Mouse (Mus musculus) embryonic facial prominence, embryonic 14.5 days (tissue): Measurements from ENCODE around the gene Slc2a13. TPM values are rescaled to one million over a fixed set of nuclear protein-coding genes. Genes with fewer than 3 reads are reported as not detected.

Experiments used
- ATAC-seq: fragments of 200-750 bp; cut with Nextera tagmentation; 2 replicates; pipeline ENCODE4 v1.8.0; 2017; ENCODE audit warnings: low read depth, moderate number of reproducible peaks, moderate TSS enrichment
- DNase-seq: peaks from one replicate; pipeline ENCODE4 v3.0.0-alpha.2; 2015; ENCODE audit warnings: low spot score
- H3K27ac ChIP-seq: fragments of 300-500 bp; sonication (generic); replicated peaks from 2 replicates; pipeline ENCODE4 v1.5.1; 2014; ENCODE audit warnings: low read depth, mild to moderate bottlenecking, low read length, moderate library complexity
- H3K27me3 ChIP-seq: fragments of 300-500 bp; sonication (generic); replicated peaks from 2 replicates; pipeline ENCODE4 v1.6.1; 2014; ENCODE audit warnings: low read length; ENCODE audit not compliant: control insufficient read depth, insufficient read depth
- H3K36me3 ChIP-seq: fragments of 300-500 bp; sonication (generic); 2 replicates; pipeline ENCODE4 v1.6.1; 2014; ENCODE audit warnings: low read length, mixed read lengths; ENCODE audit not compliant: control insufficient read depth, insufficient read depth
- H3K4me1 ChIP-seq: fragments of 300-500 bp; sonication (generic); 2 replicates; pipeline ENCODE4 v1.6.1; 2014; ENCODE audit warnings: antibody characterized with exemption, low read length; ENCODE audit not compliant: control insufficient read depth, insufficient read depth
- H3K4me2 ChIP-seq: fragments of 300-500 bp; sonication (generic); 2 replicates; pipeline ENCODE4 v1.6.1; 2014; ENCODE audit warnings: low read depth, mild to moderate bottlenecking, low read length, moderate library complexity, mixed read lengths
- H3K4me3 ChIP-seq: fragments of 300-500 bp; sonication (generic); 2 replicates; pipeline ENCODE4 v1.5.1; 2014; ENCODE audit warnings: low read depth, mild to moderate bottlenecking, low read length
- H3K9ac ChIP-seq: fragments of 300-500 bp; sonication (generic); 2 replicates; pipeline ENCODE4 v1.6.1; 2014; ENCODE audit warnings: low read depth, mild to moderate bottlenecking, low read length, moderate library complexity, mixed read lengths
- H3K9me3 ChIP-seq: fragments of 300-500 bp; sonication (generic); 2 replicates; pipeline ENCODE4 v1.6.1; 2016; ENCODE audit warnings: low read length; ENCODE audit not compliant: control insufficient read depth
- WGBS: fragments of 180-500 bp; shearing (Covaris S2); extraction: QIAGEN DNeasy Blood & Tissue Kit; methylation state at CpG from one replicate; pipeline ENCODE4 v1.1.7; 2014; 5-methylcytosine and 5-hydroxymethylcytosine counted together
- polyA plus RNA-seq: library from polyadenylated mRNA; unstranded; fragments of >200 nt; fragmentation: Nextera tagmentation; extraction: Ambion mirVana; gene quantifications from 2 replicates; pipeline ENCODE4 v1.2.1, GENCODE M21; 2014

The Slc2a13 gene
- polyA plus RNA-seq, 1 experiment from 2014 or later, result 3.9 TPM

- H3K4me2 ChIP-seq, result no peak overlapping the region
- no peak overlapping the region for H3K27ac ChIP-seq
- no peaks in the 10 kb centered on the region for H3K4me1 ChIP-seq
- DNase-seq (no peak), ATAC-seq (no peak)
- H3K27me3 ChIP-seq, result no peaks in the 10 kb centered on the region
- no peak overlapping the region for H3K9ac ChIP-seq
- no peaks in the 10 kb centered on the region for H3K9me3 ChIP-seq
- 71% methylated on average over 7 of the region's 7 CpGs for WGBS
- H3K36me3 ChIP-seq, result no peaks in the 10 kb centered on the region
- H3K4me3 ChIP-seq, result no peak overlapping the region
Observed at GRCm38 (mm10) chr15:91351006-91351405, 222.1 kb downstream of the Slc2a13 start.

GRCm38 (mm10) chr15:91338350-91338749 lies 234.7 kb downstream of the Slc2a13 start:
- no peak overlapping the region for H3K4me2 ChIP-seq
- H3K9ac ChIP-seq, result no peak overlapping the region
- no peaks in the 10 kb centered on the region for H3K4me1 ChIP-seq
- H3K4me3 ChIP-seq, result no peak overlapping the region
- H3K27me3 ChIP-seq, result no peaks in the 10 kb centered on the region
- 95% methylated on average over 1 of the region's 1 CpGs for WGBS
- H3K9me3 ChIP-seq, result no peaks in the 10 kb centered on the region
- ATAC-seq, result no peak
- no peak for DNase-seq
- no peaks in the 10 kb centered on the region for H3K36me3 ChIP-seq
- no peak overlapping the region for H3K27ac ChIP-seq

- Histone ChIP-seq H3K4me2 (no peak overlapping the region), H3K9me3 (peaks cover 4% of the 10 kb centered on the region; the same call in 1 of the 2 replicates), H3K4me1 (no peaks in the 10 kb centered on the region), H3K4me3 (no peak overlapping the region), H3K9ac (no peak overlapping the region), H3K27ac (no peak overlapping the region), H3K27me3 (no peaks in the 10 kb centered on the region), H3K36me3 (no peaks in the 10 kb centered on the region)
- no peak for DNase-seq
- WGBS, result 83% methylated on average over 6 of the region's 6 CpGs
- ATAC-seq, result no peak
Observed at GRCm38 (mm10) chr15:91334416-91334900, 238.6 kb downstream of the Slc2a13 start.

GRCm38 (mm10) chr15:91327748-91328147 lies 245.3 kb downstream of the Slc2a13 start:
- no peak overlapping the region for H3K4me2 ChIP-seq
- no peaks in the 10 kb centered on the region for H3K27me3 ChIP-seq
- no peak overlapping the region for H3K9ac ChIP-seq
- H3K9me3 ChIP-seq, result peaks cover 4% of the 10 kb centered on the region; the same call in 1 of the 2 replicates
- DNase-seq, result no peak
- peaks cover 9% of the 10 kb centered on the region; the same call in 1 of the 2 replicates for H3K4me1 ChIP-seq
- 58% methylated on average over 3 of the region's 3 CpGs for WGBS
- ATAC-seq, result no peak
- H3K27ac ChIP-seq, result no peak overlapping the region
- no peaks in the 10 kb centered on the region for H3K36me3 ChIP-seq
- H3K4me3 ChIP-seq, result no peak overlapping the region

GRCm38 (mm10) chr15:91327023-91327422 lies 246.0 kb downstream of the Slc2a13 start:
- 75% methylated on average over 4 of the region's 4 CpGs for WGBS
- Histone ChIP-seq H3K4me1 (peaks cover 9% of the 10 kb centered on the region; the same call in 1 of the 2 replicates), H3K27me3 (no peaks in the 10 kb centered on the region), H3K27ac (no peak overlapping the region), H3K4me3 (no peak overlapping the region), H3K9me3 (no peaks in the 10 kb centered on the region), H3K9ac (no peak overlapping the region), H3K4me2 (no peak overlapping the region), H3K36me3 (no peaks in the 10 kb centered on the region)
- no peak for DNase-seq
- no peak for ATAC-seq

DNA sequence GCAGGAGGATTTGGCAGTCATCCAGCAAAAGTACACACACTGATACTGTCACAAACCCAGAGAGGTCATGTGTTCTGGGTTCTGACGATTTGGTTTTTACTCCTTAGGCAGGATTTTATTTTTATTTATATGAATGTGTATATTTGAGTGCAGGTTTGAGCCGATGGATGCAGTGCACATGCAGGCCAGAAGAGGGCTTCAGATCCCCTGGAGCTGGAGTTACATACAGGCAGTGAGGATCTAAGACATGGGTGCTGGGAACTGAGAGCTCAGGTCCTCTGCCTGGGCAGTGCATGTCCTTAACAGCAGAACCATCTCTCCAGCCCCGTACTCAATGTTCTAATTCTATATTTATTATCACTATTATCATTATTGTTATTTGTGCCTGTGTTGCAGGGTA lies 253.7 kb downstream of the Slc2a13 start:
- H3K4me3 ChIP-seq, result no peak overlapping the region
- H3K9ac ChIP-seq, result no peak overlapping the region
- no peaks in the 10 kb centered on the region for H3K9me3 ChIP-seq
- no peak overlapping the region for H3K27ac ChIP-seq
- WGBS, result 53% methylated on average over 3 of the region's 3 CpGs
- no peak overlapping the region for H3K4me2 ChIP-seq
- H3K4me1 ChIP-seq, result 0 out of 2 replicates have a peak, but pooled peaks cover 4% of the 10 kb centered on the region
- DNase-seq (no peak), ATAC-seq (no peak)
- no peaks in the 10 kb centered on the region for H3K36me3 ChIP-seq
- no peaks in the 10 kb centered on the region for H3K27me3 ChIP-seq

GRCm38 (mm10) chr15:91316964-91317363 lies 256.1 kb downstream of the Slc2a13 start:
- 78% methylated on average over 4 of the region's 4 CpGs for WGBS
- H3K36me3 ChIP-seq, result no peaks in the 10 kb centered on the region

DNA sequence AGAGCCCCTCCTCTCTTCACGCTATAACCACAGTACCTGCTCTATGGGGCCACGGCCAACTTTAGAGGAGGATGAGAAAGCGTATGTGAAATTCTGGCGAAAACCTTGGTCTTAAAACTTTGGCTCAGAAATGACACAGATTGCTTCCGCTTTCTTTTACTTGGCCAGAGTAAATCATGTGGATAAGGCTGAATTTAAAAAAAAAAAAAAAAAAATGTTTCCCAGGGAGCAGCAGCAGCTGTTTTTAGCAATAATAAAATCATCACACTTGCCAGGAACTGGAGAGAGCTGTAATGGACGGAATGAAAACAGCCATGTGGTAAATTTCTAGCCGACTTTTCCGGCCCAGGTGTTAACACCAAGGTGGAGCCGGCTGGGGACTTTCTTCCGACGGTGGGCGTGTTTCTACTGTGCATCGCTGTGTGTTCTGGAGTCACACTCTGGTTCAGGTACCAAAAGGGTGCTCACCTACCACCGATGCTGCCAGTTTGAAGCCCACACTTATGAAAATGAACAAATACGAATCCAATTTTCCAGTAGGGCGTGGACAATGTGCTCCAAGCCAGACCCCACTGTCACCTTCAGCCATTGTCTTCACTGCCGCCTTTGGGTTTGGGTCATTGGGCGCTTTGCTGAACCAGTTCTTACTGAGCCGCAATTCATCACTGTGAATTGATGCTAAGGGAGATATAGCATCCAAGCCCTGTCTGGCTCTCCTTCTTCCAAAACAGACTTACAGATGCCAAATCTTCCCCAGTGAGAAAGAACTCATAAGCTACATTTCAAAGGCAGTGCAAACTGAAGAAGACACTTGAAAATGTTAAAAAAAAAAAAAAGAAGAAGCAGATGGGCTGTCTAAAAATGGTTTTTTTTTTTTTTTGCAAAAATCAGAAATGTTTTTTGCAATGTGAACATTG lies 258.4 kb downstream of the Slc2a13 start:
- Histone ChIP-seq H3K36me3 (no peaks in the 10 kb centered on the region), H3K9ac (no peak overlapping the region), H3K27ac (no peak overlapping the region), H3K4me2 (peak overlapping the region; percentile 20; the same call in 1 of the 2 replicates), H3K9me3 (no peaks in the 10 kb centered on the region), H3K4me3 (no peak overlapping the region), H3K27me3 (no peaks in the 10 kb centered on the region), H3K4me1 (0 out of 2 replicates have a peak, but pooled peaks cover 6% of the 10 kb centered on the region)
- 64% methylated on average over 19 of the region's 19 CpGs for WGBS
- DNase-seq (peak; percentile 72), ATAC-seq (peak; percentile 67; the same call in 1 of the 2 replicates)

More at GRCm38 (mm10) chr15:91316964-91317363, 256.1 kb downstream of the Slc2a13 start:
- no peak overlapping the region for H3K4me2 ChIP-seq
- 0 out of 2 replicates have a peak, but pooled peaks cover 6% of the 10 kb centered on the region for H3K4me1 ChIP-seq
- peak; percentile 16 for DNase-seq
- no peak overlapping the region for H3K27ac ChIP-seq
- H3K27me3 ChIP-seq, result no peaks in the 10 kb centered on the region
- ATAC-seq, result no peak
- H3K9ac ChIP-seq, result no peak overlapping the region
- H3K4me3 ChIP-seq, result no peak overlapping the region
- no peaks in the 10 kb centered on the region for H3K9me3 ChIP-seq
